11 mouse cellular contexts compared by ENCODE assay signal in genomic region chr11:114553992-114554391, GRCm38 (mm10).
DNase-seq lines count a peak whose midpoint lies in the region; ATAC-seq and TF ChIP-seq lines count a peak whose summit lies in the region.
"Had no signal": no experiment of that assay in that cellular context is flagged by ENCODE, and none has a peak within 500 bp of the region (broad histone marks: within the 10 kb centered on the region; RNA-seq: fewer than 3 reads in every experiment).

No protein-coding gene starts in this region.

- no peak for TF ChIP-seq EP300 in stomach, postnatal 0 days (optimal IDR thresholded peaks at IDR 0.05)

- no peaks in the 10 kb centered on the region for H3K36me3 ChIP-seq in stomach, embryonic 14.5 days (ENCODE audit: control insufficient read depth, insufficient read depth, low read length)
- no peaks in the 10 kb centered on the region for H3K36me3 ChIP-seq in stomach, postnatal 0 days (ENCODE audit: control insufficient read depth, insufficient read depth, low read length)
- H3K36me3 ChIP-seq in liver, embryonic 13.5 days: no peaks in the 10 kb centered on the region
- H3K36me3 ChIP-seq: limb, embryonic 15.5 days had no signal

- DNase-seq in embryo, embryonic 10.5 days (ENCODE audit: low spot score): peak; percentile 27
- DNase-seq in embryo, embryonic 11 days: no peak
- DNase-seq in stomach, postnatal 0 days (ENCODE audit: low spot score): no peak
- no peak for DNase-seq in liver, embryonic 13.5 days
- DNase-seq in yolk sac, embryonic 10.5 days (ENCODE audit: low spot score): peak; percentile 14
- DNase-seq in right cerebral cortex, postnatal 4 days: no peak
- DNase-seq in kidney, adult 11 months: no peak
- DNase-seq: cerebellum, adult 11 months; gastrocnemius, postnatal 36 days had no signal

- ATAC-seq in stomach, embryonic 14.5 days (ENCODE audit: insufficient number of reproducible peaks, insufficient read depth, low FRiP score, low read depth): no peak
- no peak for ATAC-seq in stomach, postnatal 0 days (ENCODE audit: low FRiP score, low TSS enrichment)
- ATAC-seq in liver, embryonic 13.5 days (ENCODE audit: low read depth): peak; percentile 26; the same call in 1 of the 2 replicates

- H3K4me1 ChIP-seq in stomach, embryonic 14.5 days (ENCODE audit: control insufficient read depth, insufficient read depth, low read length): 0 out of 2 replicates have a peak, but pooled peaks cover 10% of the 10 kb centered on the region
- H3K4me1 ChIP-seq in stomach, postnatal 0 days (replicated peaks; ENCODE audit: control insufficient read depth, insufficient read depth): no peaks in the 10 kb centered on the region
- H3K4me1 ChIP-seq in liver, embryonic 13.5 days (replicated peaks): peaks cover 14% of the 10 kb centered on the region

- no peak overlapping the region for H3K4me2 ChIP-seq in stomach, embryonic 14.5 days (replicated peaks; ENCODE audit: low read depth, low read length)
- H3K4me2 ChIP-seq in stomach, postnatal 0 days (replicated peaks; ENCODE audit: low read depth): no peak overlapping the region
- H3K4me2 ChIP-seq in liver, embryonic 13.5 days: peak overlapping the region; percentile 23; the same call in 1 of the 2 replicates
- H3K4me2 ChIP-seq: limb, embryonic 15.5 days had no signal

- peak overlapping the region; percentile 21; the same call in 1 of the 2 replicates for H3K27ac ChIP-seq in stomach, embryonic 14.5 days (ENCODE audit: low read length)
- no peak overlapping the region for H3K27ac ChIP-seq in stomach, postnatal 0 days (replicated peaks)
- H3K27ac ChIP-seq in liver, embryonic 13.5 days: peak overlapping the region; percentile 63
- H3K27ac ChIP-seq: limb, embryonic 15.5 days had no signal

- no peak overlapping the region for H3K4me3 ChIP-seq in stomach, embryonic 14.5 days (ENCODE audit: low read depth, low read length)
- H3K4me3 ChIP-seq in stomach, postnatal 0 days (ENCODE audit: low read depth, low read length): no peak overlapping the region
- H3K4me3 ChIP-seq in liver, embryonic 13.5 days (replicated peaks): no peak overlapping the region
- H3K4me3 ChIP-seq: limb, embryonic 15.5 days had no signal

- H3K9me3 ChIP-seq in stomach, embryonic 14.5 days (ENCODE audit: control insufficient read depth, low read depth, low read length): no peaks in the 10 kb centered on the region
- no peaks in the 10 kb centered on the region for H3K9me3 ChIP-seq in stomach, postnatal 0 days (ENCODE audit: control insufficient read depth, low read length)
- no peaks in the 10 kb centered on the region for H3K9me3 ChIP-seq in liver, embryonic 13.5 days (replicated peaks)
- H3K9me3 ChIP-seq: limb, embryonic 15.5 days had no signal

- H3K9ac ChIP-seq in stomach, embryonic 14.5 days (replicated peaks; ENCODE audit: low read depth, low read length): no peak overlapping the region
- H3K9ac ChIP-seq in stomach, postnatal 0 days (ENCODE audit: low read length): no peak overlapping the region
- no peak overlapping the region for H3K9ac ChIP-seq in liver, embryonic 13.5 days
- H3K9ac ChIP-seq: limb, embryonic 15.5 days had no signal

- H3K27me3 ChIP-seq in stomach, embryonic 14.5 days (ENCODE audit: control insufficient read depth, insufficient read depth, low read length): no peaks in the 10 kb centered on the region
- no peaks in the 10 kb centered on the region for H3K27me3 ChIP-seq in stomach, postnatal 0 days (ENCODE audit: control insufficient read depth, insufficient read depth, low read length)
- H3K27me3 ChIP-seq in liver, embryonic 13.5 days: no peaks in the 10 kb centered on the region
- H3K27me3 ChIP-seq: limb, embryonic 15.5 days had no signal

- no peak for TF ChIP-seq CTCF in stomach, postnatal 0 days (IDR thresholded peaks at IDR 0.05; ENCODE audit: low read depth)

- 32% methylated on average over 13 of the region's 13 CpGs for WGBS in stomach, embryonic 14.5 days
- WGBS in stomach, postnatal 0 days: 42% methylated on average over 13 of the region's 13 CpGs
- 9% methylated on average over 13 of the region's 13 CpGs for WGBS in liver, embryonic 13.5 days (ENCODE audit: insufficient replicate concordance)

Comparison
In these comparisons a context has a peak if more than half of its experiments do, and no peak if none do; other contexts are left out.
1. DNase-seq: peak in embryo, embryonic 10.5 days (single experiment) and yolk sac, embryonic 10.5 days (single experiment); none in embryo, embryonic 11 days (single experiment), stomach, postnatal 0 days (single experiment), liver, embryonic 13.5 days (single experiment), right cerebral cortex, postnatal 4 days (single experiment) and kidney, adult 11 months (single experiment).